Mouse (Mus musculus): ENCODE results near the gene Elf4. TPM values are rescaled to one million over a fixed set of nuclear protein-coding genes. Genes with fewer than 3 reads are reported as not detected.

Elf4 gene
- polyA plus RNA-seq, 1 experiment from 2014 or later = 2.4 TPM

GRCm38 (mm10) chrX:48433527-48433899 is 29.4 kb downstream of the Elf4 start:
- no peak overlapping the region for H3K9ac ChIP-seq (ENCODE audit: low read length)
- ATAC-seq (ENCODE audit: insufficient number of reproducible peaks, low FRiP score, low TSS enrichment, low read depth) = no peak
- no peaks in the 10 kb centered on the region for H3K36me3 ChIP-seq (ENCODE audit: control insufficient read depth, insufficient read depth, low read length)
- no peak overlapping the region for H3K4me2 ChIP-seq (ENCODE audit: low read depth, severe bottlenecking)
- DNase-seq (ENCODE audit: low spot score) = no peak
- H3K27me3 ChIP-seq (ENCODE audit: control insufficient read depth, insufficient read depth, low read length) = no peaks in the 10 kb centered on the region
- no peaks in the 10 kb centered on the region; the same call in 1 of the 2 replicates for H3K4me1 ChIP-seq (ENCODE audit: control insufficient read depth, insufficient read depth, low read length)
- WGBS = 34% methylated on average over 6 of the region's 6 CpGs
- H3K27ac ChIP-seq (replicated peaks; ENCODE audit: low read depth, low read length) = no peak overlapping the region
- no peaks in the 10 kb centered on the region for H3K9me3 ChIP-seq (ENCODE audit: control insufficient read depth, low read length)
- H3K4me3 ChIP-seq (ENCODE audit: low read depth, low read length) = no peak overlapping the region

GRCm38 (mm10) chrX:48432599-48433526 is 30.1 kb downstream of the Elf4 start:
- Histone ChIP-seq H3K4me2 (ENCODE audit: low read depth, severe bottlenecking) (no peak overlapping the region), H3K4me1 (ENCODE audit: control insufficient read depth, insufficient read depth, low read length) (no peaks in the 10 kb centered on the region; the same call in 1 of the 2 replicates), H3K9me3 (ENCODE audit: control insufficient read depth, low read length) (no peaks in the 10 kb centered on the region), H3K36me3 (ENCODE audit: control insufficient read depth, insufficient read depth, low read length) (no peaks in the 10 kb centered on the region), H3K27me3 (ENCODE audit: control insufficient read depth, insufficient read depth, low read length) (no peaks in the 10 kb centered on the region), H3K4me3 (ENCODE audit: low read depth, low read length) (no peak overlapping the region), H3K9ac (ENCODE audit: low read length) (no peak overlapping the region), H3K27ac (replicated peaks; ENCODE audit: low read depth, low read length) (no peak overlapping the region)
- WGBS = 64% methylated on average over 15 of the region's 15 CpGs
- ATAC-seq (ENCODE audit: insufficient number of reproducible peaks, low FRiP score, low TSS enrichment, low read depth) (no peak), DNase-seq (ENCODE audit: low spot score) (no peak)

GRCm38 (mm10) chrX:48429538-48429937 is 33.4 kb downstream of the Elf4 start:
- Histone ChIP-seq H3K9ac (ENCODE audit: low read length) (no peak overlapping the region), H3K36me3 (ENCODE audit: control insufficient read depth, insufficient read depth, low read length) (no peaks in the 10 kb centered on the region), H3K27ac (replicated peaks; ENCODE audit: low read depth, low read length) (no peak overlapping the region), H3K4me1 (ENCODE audit: control insufficient read depth, insufficient read depth, low read length) (no peaks in the 10 kb centered on the region; the same call in 1 of the 2 replicates), H3K27me3 (ENCODE audit: control insufficient read depth, insufficient read depth, low read length) (no peaks in the 10 kb centered on the region), H3K4me3 (ENCODE audit: low read depth, low read length) (no peak overlapping the region), H3K9me3 (ENCODE audit: control insufficient read depth, low read length) (no peaks in the 10 kb centered on the region), H3K4me2 (ENCODE audit: low read depth, severe bottlenecking) (no peak overlapping the region)
- 44% methylated on average over 6 of the region's 6 CpGs for WGBS
- DNase-seq (ENCODE audit: low spot score) (no peak), ATAC-seq (ENCODE audit: insufficient number of reproducible peaks, low FRiP score, low TSS enrichment, low read depth) (no peak)

GRCm38 (mm10) chrX:48429100-48429499 is 33.8 kb downstream of the Elf4 start:
- Histone ChIP-seq H3K4me1 (ENCODE audit: control insufficient read depth, insufficient read depth, low read length) (no peaks in the 10 kb centered on the region; the same call in 1 of the 2 replicates), H3K9ac (ENCODE audit: low read length) (no peak overlapping the region), H3K4me2 (ENCODE audit: low read depth, severe bottlenecking) (no peak overlapping the region), H3K9me3 (ENCODE audit: control insufficient read depth, low read length) (no peaks in the 10 kb centered on the region), H3K27ac (replicated peaks; ENCODE audit: low read depth, low read length) (no peak overlapping the region), H3K36me3 (ENCODE audit: control insufficient read depth, insufficient read depth, low read length) (no peaks in the 10 kb centered on the region), H3K4me3 (ENCODE audit: low read depth, low read length) (no peak overlapping the region), H3K27me3 (ENCODE audit: control insufficient read depth, insufficient read depth, low read length) (no peaks in the 10 kb centered on the region)
- ATAC-seq (ENCODE audit: insufficient number of reproducible peaks, low FRiP score, low TSS enrichment, low read depth) (no peak), DNase-seq (ENCODE audit: low spot score) (no peak)

GRCm38 (mm10) chrX:48428642-48429041 is 34.3 kb downstream of the Elf4 start:
- no peak overlapping the region for H3K4me3 ChIP-seq (ENCODE audit: low read depth, low read length)
- WGBS = 91% methylated on average over 8 of the region's 8 CpGs
- DNase-seq (ENCODE audit: low spot score) (no peak), ATAC-seq (ENCODE audit: insufficient number of reproducible peaks, low FRiP score, low TSS enrichment, low read depth) (no peak)
- no peak overlapping the region for H3K9ac ChIP-seq (ENCODE audit: low read length)
- H3K4me1 ChIP-seq (ENCODE audit: control insufficient read depth, insufficient read depth, low read length) = no peaks in the 10 kb centered on the region; the same call in 1 of the 2 replicates
- H3K27ac ChIP-seq (replicated peaks; ENCODE audit: low read depth, low read length) = no peak overlapping the region
- H3K4me2 ChIP-seq (ENCODE audit: low read depth, severe bottlenecking) = no peak overlapping the region
- no peaks in the 10 kb centered on the region for H3K36me3 ChIP-seq (ENCODE audit: control insufficient read depth, insufficient read depth, low read length)
- H3K9me3 ChIP-seq (ENCODE audit: control insufficient read depth, low read length) = no peaks in the 10 kb centered on the region
- no peaks in the 10 kb centered on the region for H3K27me3 ChIP-seq (ENCODE audit: control insufficient read depth, insufficient read depth, low read length)

GRCm38 (mm10) chrX:48428241-48428640 is 34.7 kb downstream of the Elf4 start:
- H3K36me3 ChIP-seq (ENCODE audit: control insufficient read depth, insufficient read depth, low read length) = no peaks in the 10 kb centered on the region
- ATAC-seq (ENCODE audit: insufficient number of reproducible peaks, low FRiP score, low TSS enrichment, low read depth) = no peak
- no peak overlapping the region for H3K9ac ChIP-seq (ENCODE audit: low read length)
- no peak overlapping the region for H3K4me3 ChIP-seq (ENCODE audit: low read depth, low read length)
- no peaks in the 10 kb centered on the region for H3K4me1 ChIP-seq (ENCODE audit: control insufficient read depth, insufficient read depth, low read length)
- H3K27ac ChIP-seq (replicated peaks; ENCODE audit: low read depth, low read length) = no peak overlapping the region
- H3K9me3 ChIP-seq (ENCODE audit: control insufficient read depth, low read length) = no peaks in the 10 kb centered on the region
- 79% methylated on average over 6 of the region's 6 CpGs for WGBS
- no peak overlapping the region for H3K4me2 ChIP-seq (ENCODE audit: low read depth, severe bottlenecking)
- DNase-seq (ENCODE audit: low spot score) = no peak
- no peaks in the 10 kb centered on the region for H3K27me3 ChIP-seq (ENCODE audit: control insufficient read depth, insufficient read depth, low read length)

- no peak overlapping the region for H3K4me2 ChIP-seq (ENCODE audit: low read depth, severe bottlenecking)
- WGBS = 58% methylated on average over 7 of the region's 7 CpGs
- H3K27me3 ChIP-seq (ENCODE audit: control insufficient read depth, insufficient read depth, low read length) = no peaks in the 10 kb centered on the region
- H3K4me1 ChIP-seq (ENCODE audit: control insufficient read depth, insufficient read depth, low read length) = no peaks in the 10 kb centered on the region
- no peak overlapping the region for H3K27ac ChIP-seq (replicated peaks; ENCODE audit: low read depth, low read length)
- DNase-seq (ENCODE audit: low spot score) = no peak
- H3K9me3 ChIP-seq (ENCODE audit: control insufficient read depth, low read length) = no peaks in the 10 kb centered on the region
- H3K9ac ChIP-seq (ENCODE audit: low read length) = no peak overlapping the region
- ATAC-seq (ENCODE audit: insufficient number of reproducible peaks, low FRiP score, low TSS enrichment, low read depth) = no peak
- no peak overlapping the region for H3K4me3 ChIP-seq (ENCODE audit: low read depth, low read length)
- no peaks in the 10 kb centered on the region for H3K36me3 ChIP-seq (ENCODE audit: control insufficient read depth, insufficient read depth, low read length)
These were observed 37.7 kb downstream of the Elf4 start for GRCm38 (mm10) chrX:48425280-48425679.

- Histone ChIP-seq H3K27ac (replicated peaks; ENCODE audit: low read depth, low read length) (no peak overlapping the region), H3K4me3 (ENCODE audit: low read depth, low read length) (no peak overlapping the region), H3K9me3 (ENCODE audit: control insufficient read depth, low read length) (no peaks in the 10 kb centered on the region), H3K4me2 (ENCODE audit: low read depth, severe bottlenecking) (no peak overlapping the region), H3K9ac (ENCODE audit: low read length) (no peak overlapping the region), H3K27me3 (ENCODE audit: control insufficient read depth, insufficient read depth, low read length) (no peaks in the 10 kb centered on the region), H3K4me1 (ENCODE audit: control insufficient read depth, insufficient read depth, low read length) (no peaks in the 10 kb centered on the region), H3K36me3 (ENCODE audit: control insufficient read depth, insufficient read depth, low read length) (no peaks in the 10 kb centered on the region)
- ATAC-seq (ENCODE audit: insufficient number of reproducible peaks, low FRiP score, low TSS enrichment, low read depth) = no peak
- DNase-seq (ENCODE audit: low spot score) = no peak
- WGBS = 47% methylated on average over 2 of the region's 3 CpGs
These were observed 38.3 kb downstream of the Elf4 start for GRCm38 (mm10) chrX:48424583-48424982.

All from limb, embryonic 11.5 days (tissue).